Mouse (Mus musculus) midbrain, embryonic 15.5 days (tissue): ENCODE measurements around the gene Pcx. TPM values are rescaled to one million over a fixed set of nuclear protein-coding genes. Genes with fewer than 3 reads are reported as not detected.

Experiments
- ATAC-seq: fragments of 200-750 bp; cut with Nextera tagmentation; replicated peaks from 2 replicates; pipeline ENCODE4 v1.8.0; 2017; ENCODE audit warnings: moderate TSS enrichment
- H3K27ac ChIP-seq: fragments of 300-500 bp; sonication (generic); 2 replicates; pipeline ENCODE4 v1.5.1; 2015; ENCODE audit warnings: mild to moderate bottlenecking, inconsistent platforms
- H3K27me3 ChIP-seq: fragments of 300-500 bp; sonication (generic); replicated peaks from 2 replicates; pipeline ENCODE4 v1.6.1; 2015; ENCODE audit warnings: inconsistent platforms
- H3K36me3 ChIP-seq: fragments of 300-500 bp; sonication (generic); replicated peaks from 2 replicates; pipeline ENCODE4 v1.6.1; 2015; ENCODE audit warnings: inconsistent platforms
- H3K4me1 ChIP-seq: fragments of 300-500 bp; sonication (generic); 2 replicates; pipeline ENCODE4 v1.6.1; 2015; ENCODE audit warnings: inconsistent platforms
- H3K4me2 ChIP-seq: fragments of 300-500 bp; sonication (generic); 2 replicates; pipeline ENCODE4 v1.6.1; 2015; ENCODE audit warnings: inconsistent platforms, mild to moderate bottlenecking, moderate library complexity
- H3K4me3 ChIP-seq: fragments of 300-500 bp; sonication (generic); 2 replicates; pipeline ENCODE4 v1.5.1; 2015; ENCODE audit warnings: mild to moderate bottlenecking, inconsistent platforms
- H3K9ac ChIP-seq: fragments of 300-500 bp; sonication (generic); 2 replicates; pipeline ENCODE4 v1.6.1; 2015; ENCODE audit warnings: mild to moderate bottlenecking, inconsistent platforms
- H3K9me3 ChIP-seq: fragments of 300-500 bp; sonication (generic); 2 replicates; pipeline ENCODE4 v1.6.1; 2016; ENCODE audit warnings: inconsistent platforms
- WGBS: fragments of 180-500 bp; shearing (Covaris S2); methylation state at CpG from one replicate; pipeline ENCODE4 v1.1.7; 2015; ENCODE audit warnings: mixed read lengths; 5-methylcytosine and 5-hydroxymethylcytosine counted together
- polyA plus RNA-seq: library from polyadenylated mRNA; unstranded; fragments of >200 nt; fragmentation: Nextera tagmentation; extraction: Ambion mirVana; gene quantifications from 2 replicates; pipeline ENCODE4 v1.2.1, GENCODE M21; 2015

Pcx gene
- polyA plus RNA-seq, 1 experiment from 2014 or later = 26.6 TPM

- 75% methylated on average over 3 of the region's 3 CpGs for WGBS
- Histone ChIP-seq H3K4me1 (no peaks in the 10 kb centered on the region), H3K4me3 (no peak overlapping the region), H3K4me2 (no peak overlapping the region), H3K27ac (no peak overlapping the region), H3K36me3 (no peaks in the 10 kb centered on the region), H3K9ac (no peak overlapping the region), H3K27me3 (no peaks in the 10 kb centered on the region), H3K9me3 (no peaks in the 10 kb centered on the region)
- ATAC-seq = no peak
Observed at GRCm38 (mm10) chr19:4540992-4541391, 30.7 kb downstream of the Pcx start.

GRCm38 (mm10) chr19:4542081-4542480 lies 31.8 kb downstream of the Pcx start:
- H3K36me3 ChIP-seq = no peaks in the 10 kb centered on the region
- H3K9me3 ChIP-seq = no peaks in the 10 kb centered on the region
- no peak overlapping the region for H3K27ac ChIP-seq
- H3K9ac ChIP-seq = no peak overlapping the region
- no peak overlapping the region for H3K4me3 ChIP-seq
- H3K4me2 ChIP-seq = no peak overlapping the region
- H3K4me1 ChIP-seq = no peaks in the 10 kb centered on the region
- H3K27me3 ChIP-seq = no peaks in the 10 kb centered on the region
- ATAC-seq = no peak

GRCm38 (mm10) chr19:4545091-4545490 lies 34.8 kb downstream of the Pcx start:
- H3K4me2 ChIP-seq = no peak overlapping the region
- ATAC-seq = no peak
- 92% methylated on average over 4 of the region's 4 CpGs for WGBS
- no peaks in the 10 kb centered on the region for H3K9me3 ChIP-seq
- no peak overlapping the region for H3K27ac ChIP-seq
- H3K4me3 ChIP-seq = no peak overlapping the region
- H3K9ac ChIP-seq = no peak overlapping the region
- H3K4me1 ChIP-seq = no peaks in the 10 kb centered on the region
- no peaks in the 10 kb centered on the region for H3K27me3 ChIP-seq
- no peaks in the 10 kb centered on the region for H3K36me3 ChIP-seq

GRCm38 (mm10) chr19:4545841-4546240 lies 35.6 kb downstream of the Pcx start:
- no peak overlapping the region for H3K9ac ChIP-seq
- H3K4me2 ChIP-seq = no peak overlapping the region
- H3K9me3 ChIP-seq = no peaks in the 10 kb centered on the region
- no peak for ATAC-seq
- 96% methylated on average over 6 of the region's 6 CpGs for WGBS
- no peaks in the 10 kb centered on the region for H3K36me3 ChIP-seq
- H3K4me1 ChIP-seq = no peaks in the 10 kb centered on the region
- H3K4me3 ChIP-seq = no peak overlapping the region
- H3K27ac ChIP-seq = no peak overlapping the region
- H3K27me3 ChIP-seq = no peaks in the 10 kb centered on the region

- H3K4me2 ChIP-seq = no peak overlapping the region
- WGBS = 88% methylated on average over 6 of the region's 6 CpGs
- H3K9ac ChIP-seq = no peak overlapping the region
- H3K27me3 ChIP-seq = no peaks in the 10 kb centered on the region
- no peak for ATAC-seq
- no peak overlapping the region for H3K27ac ChIP-seq
- no peaks in the 10 kb centered on the region for H3K36me3 ChIP-seq
- no peaks in the 10 kb centered on the region for H3K4me1 ChIP-seq
- no peak overlapping the region for H3K4me3 ChIP-seq
- H3K9me3 ChIP-seq = no peaks in the 10 kb centered on the region
Observed at GRCm38 (mm10) chr19:4547801-4548200, 37.5 kb downstream of the Pcx start.

GRCm38 (mm10) chr19:4548305-4548883 lies 38.1 kb downstream of the Pcx start:
- Histone ChIP-seq H3K4me2 (no peak overlapping the region), H3K9ac (no peak overlapping the region), H3K36me3 (no peaks in the 10 kb centered on the region), H3K4me1 (no peaks in the 10 kb centered on the region), H3K4me3 (no peak overlapping the region), H3K27me3 (no peaks in the 10 kb centered on the region), H3K27ac (no peak overlapping the region), H3K9me3 (no peaks in the 10 kb centered on the region)
- no peak for ATAC-seq
- 75% methylated on average over 3 of the region's 3 CpGs for WGBS

GRCm38 (mm10) chr19:4554248-4554647 lies 44.0 kb downstream of the Pcx start:
- H3K36me3 ChIP-seq = no peaks in the 10 kb centered on the region
- H3K4me1 ChIP-seq = peaks cover 6% of the 10 kb centered on the region; the same call in 1 of the 2 replicates
- no peaks in the 10 kb centered on the region for H3K9me3 ChIP-seq
- no peak overlapping the region for H3K4me3 ChIP-seq
- H3K4me2 ChIP-seq = no peak overlapping the region
- no peaks in the 10 kb centered on the region for H3K27me3 ChIP-seq
- no peak overlapping the region for H3K9ac ChIP-seq
- H3K27ac ChIP-seq = no peak overlapping the region
- no peak for ATAC-seq

- no peak for ATAC-seq
- no peak overlapping the region for H3K27ac ChIP-seq
- 70% methylated on average over 7 of the region's 7 CpGs for WGBS
Observed at GRCm38 (mm10) chr19:4555086-4555485, 44.8 kb downstream of the Pcx start.

GRCm38 (mm10) chr19:4556787-4557186 lies 46.5 kb downstream of the Pcx start:
- Histone ChIP-seq H3K27ac (no peak overlapping the region), H3K27me3 (no peaks in the 10 kb centered on the region), H3K4me3 (no peak overlapping the region), H3K9me3 (no peaks in the 10 kb centered on the region), H3K4me1 (peaks cover 6% of the 10 kb centered on the region; the same call in 1 of the 2 replicates), H3K4me2 (no peak overlapping the region), H3K9ac (no peak overlapping the region), H3K36me3 (no peaks in the 10 kb centered on the region)
- 90% methylated on average over 2 of the region's 2 CpGs for WGBS
- no peak for ATAC-seq

More at GRCm38 (mm10) chr19:4555086-4555485, 44.8 kb downstream of the Pcx start:
- Histone ChIP-seq H3K9ac (no peak overlapping the region), H3K27me3 (no peaks in the 10 kb centered on the region), H3K4me1 (peaks cover 6% of the 10 kb centered on the region; the same call in 1 of the 2 replicates), H3K4me3 (no peak overlapping the region), H3K4me2 (no peak overlapping the region), H3K36me3 (no peaks in the 10 kb centered on the region), H3K9me3 (no peaks in the 10 kb centered on the region)

GRCm38 (mm10) chr19:4557796-4558569 lies 47.7 kb downstream of the Pcx start:
- Histone ChIP-seq H3K9ac (no peak overlapping the region), H3K27me3 (no peaks in the 10 kb centered on the region), H3K4me3 (no peak overlapping the region), H3K4me2 (no peak overlapping the region), H3K27ac (peak overlapping the region; percentile 53), H3K9me3 (no peaks in the 10 kb centered on the region), H3K36me3 (no peaks in the 10 kb centered on the region), H3K4me1 (peaks cover 6% of the 10 kb centered on the region; the same call in 1 of the 2 replicates)
- 57% methylated on average over 8 of the region's 8 CpGs for WGBS
- ATAC-seq = peak; percentile 58

GRCm38 (mm10) chr19:4558570-4558955 lies 48.3 kb downstream of the Pcx start:
- Histone ChIP-seq H3K36me3 (no peaks in the 10 kb centered on the region), H3K27me3 (no peaks in the 10 kb centered on the region), H3K9me3 (no peaks in the 10 kb centered on the region), H3K4me1 (peaks cover 6% of the 10 kb centered on the region; the same call in 1 of the 2 replicates), H3K27ac (peak overlapping the region; percentile 53), H3K4me2 (no peak overlapping the region), H3K4me3 (no peak overlapping the region), H3K9ac (no peak overlapping the region)
- no peak for ATAC-seq
- 44% methylated on average over 3 of the region's 3 CpGs for WGBS

- Histone ChIP-seq H3K27me3 (no peaks in the 10 kb centered on the region), H3K4me2 (no peak overlapping the region)
Observed at GRCm38 (mm10) chr19:4559011-4559410, 48.7 kb downstream of the Pcx start.

GRCm38 (mm10) chr19:4559588-4559987 lies 49.3 kb downstream of the Pcx start:
- no peak overlapping the region for H3K4me3 ChIP-seq
- 40% methylated on average over 2 of the region's 2 CpGs for WGBS
- H3K9me3 ChIP-seq = no peaks in the 10 kb centered on the region
- H3K27me3 ChIP-seq = no peaks in the 10 kb centered on the region
- ATAC-seq = 0 out of 2 replicates have a peak, but pooled peaks have one; percentile 52
- H3K9ac ChIP-seq = no peak overlapping the region
- no peak overlapping the region for H3K4me2 ChIP-seq
- H3K36me3 ChIP-seq = no peaks in the 10 kb centered on the region
- peak overlapping the region; percentile 13; the same call in 1 of the 2 replicates for H3K27ac ChIP-seq
- peaks cover 6% of the 10 kb centered on the region; the same call in 1 of the 2 replicates for H3K4me1 ChIP-seq

More at GRCm38 (mm10) chr19:4559011-4559410, 48.7 kb downstream of the Pcx start:
- Histone ChIP-seq H3K27ac (peak overlapping the region; percentile 53), H3K4me3 (no peak overlapping the region), H3K9me3 (no peaks in the 10 kb centered on the region), H3K4me1 (peaks cover 6% of the 10 kb centered on the region; the same call in 1 of the 2 replicates), H3K9ac (no peak overlapping the region), H3K36me3 (no peaks in the 10 kb centered on the region)
- WGBS = 67% methylated on average over 3 of the region's 3 CpGs
- no peak for ATAC-seq
